Mouse (Mus musculus) bone marrow, adult 2 months (tissue): ENCODE results near the gene Ankrd28.

Experiments
- CTCF ChIP-seq: fragments of 200-500 bp; IDR thresholded peaks from 2 replicates; pipeline ENCODE4 v1.5.1; 2011; ENCODE audit warnings: low read length, control low read depth; ENCODE audit not compliant: control insufficient read depth, insufficient read depth
- POLR2A ChIP-seq: fragments of 200-500 bp; IDR thresholded peaks from 2 replicates; pipeline ENCODE4 v1.6.1; 2011; ENCODE audit warnings: low read depth, mild to moderate bottlenecking, control low read depth, low read length, borderline replicate concordance; ENCODE audit not compliant: control insufficient read depth

DNA sequence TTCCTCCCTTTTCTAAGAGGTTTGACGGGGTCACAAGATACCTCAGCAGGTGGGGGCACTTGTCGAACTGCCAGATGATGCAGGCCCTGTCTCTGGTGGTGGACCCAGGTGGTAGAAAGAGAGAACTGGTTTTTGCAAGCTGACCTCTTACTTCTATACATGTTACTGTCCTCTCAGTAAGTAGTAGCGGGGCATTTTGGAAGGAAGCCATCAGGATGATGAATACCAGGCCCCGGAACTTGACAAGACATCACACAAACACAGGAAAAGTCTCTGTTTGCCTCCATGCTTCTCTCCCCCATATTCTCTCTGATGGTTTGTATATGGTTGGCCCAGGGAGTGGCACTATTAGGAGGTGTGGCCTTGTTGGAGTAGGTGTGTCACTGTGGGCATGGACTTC, 13.1 kb upstream of the Ankrd28 start:
- TF ChIP-seq CTCF = no peak
- no peak for TF ChIP-seq POLR2A
